Mouse (Mus musculus) lung, embryonic 15.5 days (tissue): ENCODE results near the gene Ppp1r14b. TPM values are rescaled to one million over a fixed set of nuclear protein-coding genes. Genes with fewer than 3 reads are reported as not detected.

Source experiments
- ATAC-seq: fragments of 200-750 bp; cut with Nextera tagmentation; 2 replicates; pipeline ENCODE4 v1.8.0; 2017; ENCODE audit warnings: moderate number of reproducible peaks, borderline replicate concordance; ENCODE audit not compliant: low FRiP score, low TSS enrichment; ENCODE audit errors: extremely low read depth
- H3K27ac ChIP-seq: fragments of 300-500 bp; sonication (generic); 2 replicates; pipeline ENCODE4 v1.5.1; 2015; ENCODE audit warnings: moderate library complexity, mild to moderate bottlenecking, inconsistent platforms
- H3K27me3 ChIP-seq: fragments of 300-500 bp; sonication (generic); 2 replicates; pipeline ENCODE4 v1.6.1; 2015; ENCODE audit warnings: inconsistent platforms
- H3K36me3 ChIP-seq: fragments of 300-500 bp; sonication (generic); 2 replicates; pipeline ENCODE4 v1.6.1; 2015; ENCODE audit warnings: inconsistent platforms
- H3K4me1 ChIP-seq: fragments of 300-500 bp; sonication (generic); 2 replicates; pipeline ENCODE4 v1.6.1; 2015; ENCODE audit warnings: inconsistent platforms
- H3K4me2 ChIP-seq: fragments of 300-500 bp; sonication (generic); 2 replicates; pipeline ENCODE4 v1.6.1; 2015; ENCODE audit warnings: inconsistent platforms, mild to moderate bottlenecking, moderate library complexity
- H3K4me3 ChIP-seq: fragments of 300-500 bp; sonication (generic); 2 replicates; pipeline ENCODE4 v1.5.1; 2015; ENCODE audit warnings: mild to moderate bottlenecking, inconsistent platforms
- H3K9ac ChIP-seq: fragments of 300-500 bp; sonication (generic); 2 replicates; pipeline ENCODE4 v1.6.1; 2015; ENCODE audit warnings: inconsistent platforms
- H3K9me3 ChIP-seq: fragments of 300-500 bp; sonication (generic); 2 replicates; pipeline ENCODE4 v1.6.1; 2016; ENCODE audit warnings: inconsistent platforms
- WGBS: fragments of 180-500 bp; shearing (Covaris S2); methylation state at CpG from one replicate; pipeline ENCODE4 v1.1.7; 2015; 5-methylcytosine and 5-hydroxymethylcytosine counted together
- polyA plus RNA-seq: library from polyadenylated mRNA; unstranded; fragments of >200 nt; fragmentation: Nextera tagmentation; extraction: Ambion mirVana; gene quantifications from 2 replicates; pipeline ENCODE4 v1.2.1, GENCODE M21; 2015

Ppp1r14b gene
- polyA plus RNA-seq, 1 experiment from 2014 or later = 141 TPM

- Histone ChIP-seq H3K4me1 (peaks cover 30% of the 10 kb centered on the region), H3K27me3 (no peaks in the 10 kb centered on the region), H3K36me3 (peaks cover 11% of the 10 kb centered on the region), H3K4me3 (peak overlapping the region; percentile 65; the same call in 1 of the 2 replicates), H3K9me3 (no peaks in the 10 kb centered on the region), H3K4me2 (no peak overlapping the region), H3K27ac (no peak overlapping the region), H3K9ac (no peak overlapping the region; the same call in 1 of the 2 replicates)
- no peak for ATAC-seq
- 84% methylated on average over 5 of the region's 5 CpGs for WGBS
Observed at GRCm38 (mm10) chr19:6949532-6949931, 25.2 kb upstream of the Ppp1r14b start.

DNA sequence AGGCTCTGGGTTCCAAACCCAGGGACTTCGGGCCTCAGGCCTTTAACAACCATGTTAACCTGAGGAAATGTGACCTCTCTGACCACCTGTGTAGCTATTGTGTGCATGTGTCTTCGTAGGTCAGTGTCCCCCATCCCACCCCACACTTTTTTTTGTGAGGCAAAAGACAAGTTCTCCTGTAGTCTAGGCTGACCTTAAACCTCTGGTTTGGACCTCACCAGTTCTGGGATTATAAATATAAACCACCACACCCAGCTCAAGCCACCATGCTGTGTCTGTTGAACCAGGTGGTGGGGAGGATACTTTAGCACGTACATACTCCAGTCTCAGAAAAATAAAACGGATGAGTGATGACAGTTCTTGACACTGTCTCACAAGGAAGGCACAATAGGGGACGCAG, 24.8 kb upstream of the Ppp1r14b start:
- no peak overlapping the region for H3K27ac ChIP-seq
- 51% methylated on average over 5 of the region's 5 CpGs for WGBS
- H3K4me1 ChIP-seq = peaks cover 30% of the 10 kb centered on the region
- peak overlapping the region; percentile 79 for H3K4me2 ChIP-seq
- H3K36me3 ChIP-seq = peaks cover 15% of the 10 kb centered on the region
- ATAC-seq = no peak
- no peaks in the 10 kb centered on the region for H3K9me3 ChIP-seq
- H3K27me3 ChIP-seq = no peaks in the 10 kb centered on the region
- peak overlapping the region; percentile 65 for H3K4me3 ChIP-seq
- peak overlapping the region; percentile 68 for H3K9ac ChIP-seq

DNA sequence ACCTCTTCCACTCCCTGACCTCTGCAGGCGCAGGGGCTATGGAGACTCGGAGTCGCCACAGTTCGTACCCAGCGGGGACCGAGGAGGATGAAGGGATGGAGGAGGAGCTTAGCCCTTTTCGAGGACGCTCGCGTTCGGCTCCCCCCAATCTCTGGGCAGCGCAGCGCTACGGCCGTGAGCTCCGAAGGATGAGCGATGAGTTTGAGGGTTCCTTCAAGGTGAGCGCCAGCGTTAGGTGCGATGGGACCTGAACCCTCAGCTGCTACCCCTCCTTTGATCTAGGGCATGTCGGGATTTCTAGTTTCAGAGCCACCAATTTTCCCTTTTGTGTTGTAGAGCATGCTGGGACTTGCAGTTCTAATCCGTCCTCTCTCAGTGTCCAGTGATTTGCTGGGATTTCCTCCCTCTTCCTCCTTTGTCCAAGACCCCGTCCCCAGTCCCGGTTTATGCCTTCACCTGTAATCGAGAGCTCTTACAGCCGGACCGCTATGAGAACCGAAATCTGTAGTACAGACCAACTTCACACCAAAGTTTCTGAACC, 24.1 kb upstream of the Ppp1r14b start:
- WGBS = under 1% methylated on average over 28 of the region's 28 CpGs
- H3K27me3 ChIP-seq = no peaks in the 10 kb centered on the region
- peak overlapping the region; percentile 79 for H3K4me2 ChIP-seq
- H3K4me1 ChIP-seq = peaks cover 30% of the 10 kb centered on the region
- peak overlapping the region; percentile 65 for H3K4me3 ChIP-seq
- peak overlapping the region; percentile 98 for H3K27ac ChIP-seq
- peak overlapping the region; percentile 68 for H3K9ac ChIP-seq
- ATAC-seq = peak; percentile 31; the same call in 1 of the 2 replicates
- no peaks in the 10 kb centered on the region for H3K9me3 ChIP-seq
- peaks cover 22% of the 10 kb centered on the region for H3K36me3 ChIP-seq

GRCm38 (mm10) chr19:6951381-6951968, 23.3 kb upstream of the Ppp1r14b start:
- 0% methylated on average over 35 of the region's 35 CpGs for WGBS
- Histone ChIP-seq H3K4me2 (peak overlapping the region; percentile 79), H3K4me1 (peaks cover 30% of the 10 kb centered on the region), H3K36me3 (peaks cover 26% of the 10 kb centered on the region), H3K4me3 (peak overlapping the region; percentile 65), H3K9ac (peak overlapping the region; percentile 68), H3K9me3 (no peaks in the 10 kb centered on the region), H3K27me3 (no peaks in the 10 kb centered on the region), H3K27ac (peak overlapping the region; percentile 98)
- peak; percentile 76 for ATAC-seq

- peaks cover 30% of the 10 kb centered on the region for H3K4me1 ChIP-seq
- WGBS = 2% methylated on average over 31 of the region's 31 CpGs
- peak overlapping the region; percentile 79 for H3K4me2 ChIP-seq
- peak overlapping the region; percentile 68 for H3K9ac ChIP-seq
- H3K36me3 ChIP-seq = peaks cover 30% of the 10 kb centered on the region
- ATAC-seq = peak; percentile 64
- peak overlapping the region; percentile 65 for H3K4me3 ChIP-seq
- H3K27ac ChIP-seq = peak overlapping the region; percentile 98
- H3K27me3 ChIP-seq = no peaks in the 10 kb centered on the region
- no peaks in the 10 kb centered on the region for H3K9me3 ChIP-seq
Observed at GRCm38 (mm10) chr19:6951994-6952711, 22.6 kb upstream of the Ppp1r14b start.

DNA sequence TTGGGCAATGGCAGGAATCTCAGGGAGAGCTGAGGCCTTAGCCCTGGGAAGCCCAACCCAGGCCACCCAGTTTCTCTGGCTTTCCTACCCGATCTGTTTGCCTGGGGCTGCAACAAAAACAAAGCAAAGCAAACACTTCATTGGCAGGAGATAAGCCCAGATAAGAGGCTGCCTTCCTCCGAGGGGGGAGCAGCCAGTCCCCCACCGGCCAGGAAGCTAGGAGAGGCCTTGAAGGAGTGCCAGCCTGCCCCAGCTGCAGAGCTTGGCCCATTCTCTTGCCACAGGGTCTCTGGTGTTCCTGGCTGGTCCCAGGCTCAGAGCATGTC, 22.1 kb upstream of the Ppp1r14b start:
- ATAC-seq = 0 out of 2 replicates have a peak, but pooled peaks have one; percentile 2
- WGBS = 2% methylated on average over 3 of the region's 3 CpGs
- Histone ChIP-seq H3K27me3 (no peaks in the 10 kb centered on the region), H3K9me3 (no peaks in the 10 kb centered on the region), H3K4me1 (peaks cover 30% of the 10 kb centered on the region), H3K9ac (peak overlapping the region; percentile 68; the same call in 1 of the 2 replicates), H3K36me3 (peaks cover 35% of the 10 kb centered on the region), H3K4me2 (peak overlapping the region; percentile 79), H3K4me3 (peak overlapping the region; percentile 65), H3K27ac (peak overlapping the region; percentile 98)

DNA sequence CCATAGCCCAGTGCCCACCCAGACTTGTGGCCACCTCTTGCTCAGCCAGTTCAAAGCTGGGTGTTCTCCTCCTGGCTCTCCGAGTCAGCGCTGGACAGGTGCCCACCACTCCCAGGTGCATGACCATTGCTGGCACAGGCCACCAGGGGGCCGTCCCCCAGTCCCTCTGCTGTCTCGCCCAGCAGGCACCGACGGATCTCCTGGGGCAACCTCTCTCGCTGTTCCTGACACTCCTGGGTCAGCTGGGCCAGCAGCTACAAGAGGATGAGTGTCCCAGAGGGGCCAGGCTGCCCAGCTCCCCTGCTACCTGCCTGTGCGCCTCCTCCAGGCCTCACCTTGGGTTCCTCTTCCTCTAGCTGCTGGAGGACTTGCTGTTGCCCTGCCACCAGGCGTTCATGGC, 20.7 kb upstream of the Ppp1r14b start:
- Histone ChIP-seq H3K4me3 (no peak overlapping the region), H3K4me2 (no peak overlapping the region), H3K4me1 (peaks cover 30% of the 10 kb centered on the region), H3K9me3 (no peaks in the 10 kb centered on the region), H3K9ac (no peak overlapping the region), H3K27ac (no peak overlapping the region), H3K27me3 (no peaks in the 10 kb centered on the region), H3K36me3 (peaks cover 48% of the 10 kb centered on the region)
- ATAC-seq = no peak
- WGBS = 49% methylated on average over 9 of the region's 9 CpGs

DNA sequence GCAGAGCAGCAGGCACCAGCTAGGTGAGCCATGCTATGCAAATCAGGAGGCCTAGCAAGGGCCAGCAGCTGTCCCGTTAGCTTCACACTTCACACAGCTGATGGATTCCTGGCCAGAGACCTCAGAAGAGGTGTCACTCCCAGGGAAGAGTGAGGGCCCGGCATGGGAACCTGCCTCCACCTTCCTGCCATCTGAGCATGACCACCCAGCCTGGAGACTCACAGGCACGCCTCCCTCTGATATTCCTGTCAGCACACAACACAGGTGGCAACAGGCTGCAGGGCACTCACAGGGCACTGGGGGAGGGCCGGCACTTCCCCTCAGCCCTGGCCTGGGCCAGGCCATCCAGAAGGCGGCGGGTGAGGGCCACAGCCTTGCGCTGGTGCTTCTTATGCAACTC, 19.3 kb upstream of the Ppp1r14b start:
- WGBS = 77% methylated on average over 7 of the region's 7 CpGs
- H3K4me2 ChIP-seq = no peak overlapping the region
- H3K4me3 ChIP-seq = no peak overlapping the region
- H3K27ac ChIP-seq = no peak overlapping the region
- H3K4me1 ChIP-seq = peaks cover 23% of the 10 kb centered on the region
- no peaks in the 10 kb centered on the region for H3K9me3 ChIP-seq
- H3K36me3 ChIP-seq = peaks cover 61% of the 10 kb centered on the region
- H3K9ac ChIP-seq = no peak overlapping the region
- H3K27me3 ChIP-seq = no peaks in the 10 kb centered on the region
- ATAC-seq = no peak

DNA sequence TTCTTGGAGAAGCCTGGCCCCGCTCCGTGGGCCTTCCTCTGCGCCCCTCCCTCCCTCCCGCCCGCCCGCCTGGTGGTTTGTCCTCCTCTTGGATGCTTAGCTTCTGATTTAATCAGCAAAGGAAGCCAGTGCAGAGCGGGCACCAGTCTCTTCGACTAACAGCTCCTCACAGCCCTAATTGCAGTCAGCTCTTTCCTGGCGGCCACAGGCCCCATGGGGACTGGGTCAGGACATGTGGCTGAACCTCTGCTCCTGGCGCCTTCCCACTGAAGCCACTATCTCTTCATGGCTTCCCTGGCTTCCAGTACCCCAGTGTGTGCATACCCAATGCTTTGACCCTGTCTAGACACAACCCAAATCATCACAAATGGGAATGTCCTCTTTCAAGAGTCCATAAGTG, 18.3 kb upstream of the Ppp1r14b start:
- H3K36me3 ChIP-seq = peaks cover 65% of the 10 kb centered on the region
- H3K27me3 ChIP-seq = no peaks in the 10 kb centered on the region
- H3K9ac ChIP-seq = no peak overlapping the region
- no peak overlapping the region for H3K27ac ChIP-seq
- ATAC-seq = no peak
- peaks cover 23% of the 10 kb centered on the region for H3K4me1 ChIP-seq
- no peaks in the 10 kb centered on the region for H3K9me3 ChIP-seq
- WGBS = 88% methylated on average over 10 of the region's 10 CpGs
- H3K4me2 ChIP-seq = no peak overlapping the region
- H3K4me3 ChIP-seq = no peak overlapping the region

GRCm38 (mm10) chr19:6968491-6969271, 6.1 kb upstream of the Ppp1r14b start:
- ATAC-seq = no peak
- peak overlapping the region; percentile 81 for H3K9ac ChIP-seq
- no peaks in the 10 kb centered on the region for H3K9me3 ChIP-seq
- peak overlapping the region; percentile 71 for H3K4me3 ChIP-seq
- peaks cover 28% of the 10 kb centered on the region for H3K4me1 ChIP-seq
- WGBS = 5% methylated on average over 15 of the region's 15 CpGs
- peaks cover 28% of the 10 kb centered on the region for H3K36me3 ChIP-seq
- peak overlapping the region; percentile 63; the same call in 1 of the 2 replicates for H3K27ac ChIP-seq
- peak overlapping the region; percentile 77 for H3K4me2 ChIP-seq
- H3K27me3 ChIP-seq = no peaks in the 10 kb centered on the region

DNA sequence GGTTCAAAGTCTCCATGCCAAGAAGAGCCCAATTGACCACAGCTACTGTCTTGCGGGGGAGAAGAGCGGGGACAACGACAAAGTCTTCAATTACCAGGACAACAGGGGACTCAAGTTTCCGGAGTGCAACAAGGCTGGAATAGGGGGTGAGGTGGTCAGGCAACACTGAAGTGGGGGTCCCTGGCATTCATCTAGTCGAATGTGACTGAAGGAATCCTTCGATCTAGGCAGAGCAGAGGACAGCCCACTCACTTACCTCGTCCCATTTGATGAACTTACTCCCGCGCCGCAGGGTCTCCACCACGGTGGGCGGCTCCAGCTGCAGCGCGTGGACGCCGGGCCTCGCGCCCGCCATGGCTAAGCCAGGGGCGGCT, 5.5 kb upstream of the Ppp1r14b start:
- H3K27ac ChIP-seq = peak overlapping the region; percentile 63
- H3K4me3 ChIP-seq = peak overlapping the region; percentile 71
- H3K9me3 ChIP-seq = no peaks in the 10 kb centered on the region
- H3K36me3 ChIP-seq = peaks cover 24% of the 10 kb centered on the region
- peak overlapping the region; percentile 81 for H3K9ac ChIP-seq
- ATAC-seq = no peak
- H3K27me3 ChIP-seq = no peaks in the 10 kb centered on the region
- peak overlapping the region; percentile 77 for H3K4me2 ChIP-seq
- under 1% methylated on average over 20 of the region's 20 CpGs for WGBS
- H3K4me1 ChIP-seq = peaks cover 33% of the 10 kb centered on the region
